Mouse (Mus musculus): Measurements from ENCODE around the gene Rps21.
"Not testable (repeated sequence)": the region's sequence is repeated elsewhere in the genome, so short reads cannot be mapped to it uniquely, and the experiment has no call there.

The Rps21 gene

DNA sequence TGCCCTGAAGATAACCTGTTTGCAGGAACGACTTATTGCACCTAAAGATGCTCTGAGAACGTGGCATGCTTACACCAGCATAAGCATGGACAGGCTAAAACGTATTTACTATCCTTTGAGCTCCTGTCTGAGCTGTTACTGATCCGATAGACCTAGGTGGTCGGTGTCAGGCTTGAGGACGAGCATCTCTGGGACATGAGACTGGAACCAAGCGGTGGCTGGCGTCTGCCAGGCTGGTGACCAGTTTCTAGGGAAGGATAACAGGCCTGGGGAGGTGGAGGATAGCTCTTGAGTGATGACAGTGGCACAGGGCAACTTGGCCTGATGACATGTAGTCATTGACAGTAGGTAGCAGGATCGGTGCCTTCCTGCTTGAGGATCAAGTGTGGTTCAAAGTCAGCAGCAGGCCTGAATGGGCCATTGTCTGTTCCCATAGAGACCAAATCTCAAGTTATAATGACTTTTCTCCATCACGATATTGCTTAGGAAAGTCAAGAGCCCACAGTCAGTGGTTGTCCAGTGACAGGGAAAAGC is 1.8 kb downstream of the Rps21 start:
- DNase-seq (ENCODE audit: low read depth, low spot score): not testable (repeated sequence)

DNA sequence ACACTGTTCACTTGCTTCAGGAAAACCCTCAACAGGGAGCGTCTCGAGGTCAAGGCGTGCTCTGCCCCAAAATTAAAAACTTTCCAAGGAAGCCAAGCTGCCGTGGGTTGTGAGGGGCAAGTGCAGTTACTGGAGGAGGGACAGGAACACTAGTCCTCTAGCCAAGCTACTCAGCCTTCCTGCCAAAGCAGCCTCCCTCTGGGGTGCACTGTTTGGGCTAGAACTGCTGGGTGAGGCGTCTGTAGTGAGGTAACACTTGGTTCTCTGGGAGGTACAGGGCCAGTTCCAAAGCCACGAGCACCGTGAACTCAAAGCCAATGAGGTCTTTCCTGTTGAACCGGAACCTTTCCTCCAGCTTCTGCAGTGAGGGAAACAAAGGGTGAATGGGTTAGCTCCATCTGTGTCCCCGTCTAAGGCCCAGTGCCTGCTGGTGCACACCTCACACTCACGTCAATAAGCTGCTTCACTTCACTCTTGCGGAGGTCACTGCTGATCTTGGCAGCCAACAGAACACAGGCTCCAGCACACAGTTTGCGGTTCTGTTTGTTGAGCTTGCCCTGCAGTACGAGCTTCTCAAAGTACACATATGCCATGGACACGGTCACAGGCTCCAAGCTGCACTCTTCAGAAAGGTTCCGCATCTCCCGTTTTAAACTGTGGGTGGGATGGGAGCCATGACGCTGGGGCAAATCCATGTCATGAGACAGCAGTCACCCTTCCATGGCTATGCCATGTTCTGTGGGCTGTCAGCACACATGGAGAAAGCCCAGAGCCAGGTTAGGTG is 2.8 kb downstream of the Rps21 start:
- not testable (repeated sequence) for DNase-seq (ENCODE audit: low read depth, low spot score)

DNA sequence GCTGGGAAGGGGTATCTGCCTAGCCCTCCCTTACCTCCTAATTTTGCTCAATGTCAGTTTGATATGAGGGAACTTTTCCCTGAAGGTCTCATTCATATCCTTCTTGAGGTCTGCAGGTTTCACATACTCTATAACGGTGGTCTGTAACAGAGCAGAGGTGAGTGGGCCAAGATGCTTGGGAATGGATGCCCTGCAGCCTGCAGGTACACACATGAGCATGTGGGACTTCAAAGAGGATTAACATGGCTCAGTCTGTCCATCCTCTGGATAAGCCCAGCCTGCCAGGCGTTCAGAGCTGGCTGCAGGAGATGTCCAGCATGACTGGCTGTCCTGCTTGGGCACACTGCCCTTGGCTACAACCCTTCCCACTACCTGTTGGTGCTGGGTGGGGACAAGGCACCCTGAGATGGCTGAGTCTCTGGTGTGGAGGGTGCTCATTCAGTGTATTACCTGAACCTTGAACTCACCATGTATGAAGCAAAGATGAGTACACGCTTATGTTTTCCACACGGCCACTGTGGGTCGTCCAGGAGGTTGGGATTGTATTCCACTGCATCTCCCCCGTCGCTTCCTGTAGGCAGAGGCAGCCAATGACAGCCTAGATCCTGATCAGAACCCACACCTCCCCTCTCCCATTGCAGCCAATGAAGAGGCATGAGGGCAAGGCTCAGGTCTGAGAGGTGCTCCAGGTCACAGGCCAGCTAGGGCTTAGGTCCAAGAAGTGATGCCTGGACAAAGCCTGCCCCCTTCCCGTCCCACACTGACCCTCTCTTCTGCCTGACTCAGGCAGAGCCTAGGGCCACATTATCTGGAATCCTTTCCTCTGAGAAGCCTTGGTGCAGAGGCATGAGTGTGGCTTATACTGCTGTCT is 3.7 kb downstream of the Rps21 start:
- DNase-seq (ENCODE audit: low read depth, low spot score): no peak

DNA sequence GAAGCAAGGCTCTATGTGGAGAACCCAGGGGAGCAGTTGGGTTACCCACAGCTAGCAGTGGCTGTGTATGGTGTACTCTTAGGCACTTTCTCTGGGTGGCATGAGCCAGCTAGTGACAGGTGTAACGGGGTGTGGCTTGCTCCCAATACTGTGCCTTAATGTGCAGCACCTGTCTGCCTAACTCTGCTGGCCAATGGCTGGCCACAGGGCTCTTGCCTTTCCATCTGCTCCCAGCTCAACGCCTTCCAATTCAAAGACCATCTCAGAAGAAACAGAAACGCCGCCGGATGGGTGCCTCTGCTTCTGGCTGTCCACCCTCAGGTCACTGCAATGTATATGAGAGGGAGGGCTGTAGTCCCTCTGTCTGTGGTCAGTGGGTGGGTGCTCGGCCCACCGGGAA is 4.7 kb downstream of the Rps21 start:
- no peak for DNase-seq (ENCODE audit: low read depth, low spot score)

DNA sequence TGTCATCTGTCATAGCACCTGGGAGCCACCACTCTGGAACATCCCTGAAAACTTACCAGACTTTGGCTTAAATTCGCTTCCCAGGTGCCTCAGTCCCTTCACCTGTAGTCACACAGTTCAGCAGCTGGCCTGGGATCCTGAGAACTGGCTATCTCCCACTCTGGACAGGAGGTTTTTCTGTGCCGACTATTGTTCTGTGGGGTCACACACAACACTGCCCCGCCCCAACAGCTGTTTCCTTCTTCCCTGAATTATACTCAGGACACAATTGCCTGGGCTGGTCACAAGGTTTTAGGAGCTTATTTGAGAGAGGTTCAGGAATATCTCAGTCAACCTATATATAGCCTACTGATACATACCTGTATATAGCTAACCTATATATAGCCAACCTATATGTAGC is 5.3 kb downstream of the Rps21 start:
- DNase-seq (ENCODE audit: low read depth, low spot score): no peak

DNA sequence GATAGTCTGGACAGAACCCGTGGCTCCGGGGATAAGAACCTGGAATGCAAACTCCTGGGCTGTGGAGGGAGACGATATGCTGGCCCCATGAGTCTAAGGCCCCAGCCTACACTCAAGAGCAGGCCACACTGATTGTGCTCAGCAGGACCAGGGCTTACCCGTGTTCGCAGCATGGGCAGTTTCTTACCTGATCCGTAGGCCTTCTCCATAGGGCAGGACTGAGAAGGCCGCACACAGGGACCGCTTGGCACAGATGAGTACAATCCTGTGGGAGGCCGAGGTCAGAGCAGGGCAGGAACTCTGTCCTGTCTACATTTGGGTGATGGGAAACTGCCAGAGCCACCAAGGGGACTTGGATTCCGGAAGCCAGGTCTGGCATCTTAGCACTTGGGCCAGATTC is 5.7 kb downstream of the Rps21 start:
- DNase-seq (ENCODE audit: low read depth, low spot score): no peak

DNA sequence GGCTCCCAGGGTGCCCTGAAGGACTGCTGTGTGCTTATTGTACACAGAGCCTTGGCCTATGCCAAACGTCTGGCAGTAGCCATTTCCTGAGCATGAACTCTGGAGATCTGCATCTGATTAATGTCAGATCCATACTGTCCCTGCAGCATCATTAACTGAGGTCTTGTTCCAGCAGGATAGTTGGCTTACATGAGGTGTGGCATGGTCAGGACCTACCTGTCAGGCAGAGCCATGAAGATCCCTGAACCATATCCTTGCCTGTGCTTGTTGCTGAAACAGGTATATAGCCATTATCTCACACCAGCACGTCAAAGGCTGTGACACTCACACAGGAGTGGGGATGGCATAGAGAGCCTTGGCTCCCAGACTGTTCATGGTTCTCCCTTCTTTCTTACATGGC is 10.8 kb downstream of the Rps21 start:
- DNase-seq (ENCODE audit: low read depth, low spot score): no peak

DNA sequence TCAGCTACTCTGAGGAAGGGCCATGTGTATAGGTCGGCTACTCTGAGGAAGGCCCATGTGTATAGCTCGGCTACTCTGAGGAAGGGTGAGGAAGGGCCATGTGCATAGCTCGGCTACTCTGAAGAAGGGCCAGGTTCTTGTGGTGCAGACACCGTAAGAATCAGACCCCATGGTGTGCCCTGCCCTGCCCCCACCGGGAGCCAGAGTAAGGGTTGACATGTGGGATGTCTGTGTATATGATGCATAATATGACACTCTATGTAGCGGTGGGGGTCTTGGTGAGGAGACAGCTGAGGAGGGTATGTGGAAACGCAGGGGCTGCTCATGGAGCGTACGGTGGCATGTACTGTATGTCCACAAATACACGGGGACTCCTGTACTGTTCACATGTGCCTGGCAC is 12.2 kb downstream of the Rps21 start:
- no peak for DNase-seq (ENCODE audit: low read depth, low spot score)

DNA sequence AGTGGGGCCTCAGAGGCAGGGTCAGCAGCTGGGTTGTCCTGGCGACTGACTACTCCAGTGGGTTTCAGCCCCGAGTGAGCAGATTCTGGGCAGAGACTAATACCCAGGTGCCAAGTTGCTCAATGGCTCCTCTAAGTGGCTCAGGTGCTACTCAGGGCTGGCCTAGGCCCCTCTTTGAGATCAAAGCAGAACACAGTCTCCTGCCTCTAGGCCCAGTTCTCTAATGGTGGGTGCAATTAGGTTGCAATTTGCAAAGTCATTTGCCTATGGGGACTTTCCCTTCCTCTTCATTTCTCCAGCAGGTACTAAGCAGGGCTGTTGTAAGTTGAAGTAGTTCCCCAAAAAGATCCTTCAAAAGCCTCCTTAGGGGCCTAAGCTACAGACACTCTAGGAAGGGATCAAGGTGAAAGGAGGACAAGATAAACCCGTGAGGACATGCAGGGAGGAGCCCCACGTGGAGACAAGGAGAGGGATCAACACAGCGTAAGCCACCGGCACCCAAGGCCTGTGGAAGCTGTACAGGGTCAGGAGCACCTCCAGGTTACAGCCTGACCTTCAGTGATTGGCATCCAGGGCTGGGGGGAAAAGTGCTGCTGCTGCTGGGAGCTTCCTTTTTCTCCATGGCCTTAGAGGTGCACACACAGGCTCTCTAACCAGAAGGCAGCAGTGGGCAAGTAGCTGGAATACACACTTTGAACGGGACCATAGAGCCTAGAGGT is 13.5 kb downstream of the Rps21 start:
- no peak for DNase-seq (ENCODE audit: low read depth, low spot score)

DNA sequence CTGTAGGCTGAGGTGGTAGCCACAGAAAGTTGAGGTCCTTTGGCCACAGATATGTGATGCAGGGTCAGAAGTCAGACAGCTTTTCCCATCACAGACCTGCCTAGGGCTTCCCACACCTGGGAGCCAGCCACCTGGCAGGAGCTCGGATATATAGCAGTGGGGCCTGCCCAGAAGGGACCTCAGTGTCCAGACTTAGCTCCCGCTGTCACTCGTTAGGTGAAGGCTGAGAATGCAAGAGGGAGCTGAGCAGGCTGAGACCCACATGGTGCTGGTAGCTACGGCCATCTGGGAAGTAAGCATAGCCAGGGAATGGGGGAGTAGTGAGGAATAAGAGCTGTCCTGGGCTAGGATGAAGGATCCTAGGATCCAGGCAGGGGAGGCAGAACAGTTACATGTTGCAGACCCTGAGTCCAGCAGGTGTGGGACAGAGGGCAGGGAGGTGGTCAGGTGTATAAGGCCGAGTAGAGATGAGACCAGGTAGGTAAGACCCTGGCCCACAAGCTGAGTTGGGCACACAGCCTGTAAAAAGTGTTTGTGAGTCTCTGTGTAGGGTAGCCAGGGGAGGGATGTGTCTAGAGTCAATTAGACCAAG is 14.7 kb downstream of the Rps21 start:
- no peak for DNase-seq (ENCODE audit: low read depth, low spot score)

DNA sequence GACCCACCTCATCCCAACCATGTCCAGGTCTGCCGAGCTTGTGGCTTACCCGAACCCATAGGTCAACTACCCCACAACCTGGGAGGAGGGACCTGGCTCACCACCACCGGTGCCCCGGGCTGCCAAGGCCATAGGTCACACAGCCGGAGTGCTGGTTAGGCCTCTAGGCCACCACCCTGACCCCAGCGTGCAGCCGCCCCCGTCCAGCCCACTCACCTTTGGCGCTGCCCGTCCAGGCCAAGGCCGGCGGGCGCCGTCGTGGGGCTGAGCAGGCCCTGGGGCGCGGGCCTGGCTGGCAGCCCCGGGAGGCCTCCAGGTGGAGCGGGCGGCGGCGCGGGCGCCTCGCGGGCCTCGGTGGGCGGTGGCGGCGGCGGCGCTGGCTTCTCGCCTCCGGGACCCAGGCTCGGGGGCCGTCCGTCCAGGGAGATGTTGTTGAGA is 15.7 kb downstream of the Rps21 start:
- DNase-seq (ENCODE audit: low read depth, low spot score): no peak

DNA sequence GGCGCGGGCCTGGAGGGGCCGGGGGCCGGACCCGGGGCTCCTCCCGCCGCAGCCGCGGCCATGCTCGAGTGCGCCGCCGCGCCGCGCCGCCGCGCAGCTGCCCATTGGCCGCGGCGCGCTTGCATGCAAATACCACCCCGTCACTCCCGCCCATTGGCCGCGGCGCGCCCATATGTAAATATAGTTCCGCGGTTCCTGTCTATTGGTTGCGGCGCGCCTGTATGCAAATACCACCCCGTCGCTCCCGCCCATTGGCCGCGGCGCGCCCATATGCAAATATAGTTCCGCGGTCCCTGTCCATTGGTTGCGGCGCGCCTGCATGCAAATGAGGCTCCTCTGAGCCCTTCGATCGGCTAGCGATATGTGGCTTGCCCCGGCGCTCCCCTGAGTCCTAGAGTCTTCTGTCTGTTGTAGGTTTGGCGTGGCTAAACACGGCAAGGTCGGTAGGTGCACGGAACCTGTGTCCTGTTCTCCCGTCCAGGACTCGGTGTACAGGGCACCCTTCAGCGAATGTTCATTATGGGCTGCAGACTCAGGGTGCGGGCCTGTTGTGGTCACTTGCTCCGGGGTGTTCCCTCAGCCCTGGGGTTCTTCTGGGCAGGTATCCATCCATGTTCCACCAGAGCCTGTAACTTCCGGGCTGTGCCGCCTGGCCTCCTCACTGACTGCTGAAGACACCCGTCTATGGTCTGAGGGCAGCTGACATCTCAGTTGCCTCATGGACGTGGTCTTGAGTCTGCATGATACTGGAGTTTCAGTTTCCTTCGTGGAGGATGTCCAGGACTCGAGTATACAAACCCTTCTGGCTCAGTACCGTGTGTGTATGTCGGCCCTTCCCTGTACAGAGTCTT is 16.4 kb downstream of the Rps21 start, which contains the start of gene Cables2:
Gene Cables2 (minus strand): TSS at position 103 of the 851 bp plus-strand sequence.
- DNase-seq (ENCODE audit: low read depth, low spot score): peak; percentile 96

DNA sequence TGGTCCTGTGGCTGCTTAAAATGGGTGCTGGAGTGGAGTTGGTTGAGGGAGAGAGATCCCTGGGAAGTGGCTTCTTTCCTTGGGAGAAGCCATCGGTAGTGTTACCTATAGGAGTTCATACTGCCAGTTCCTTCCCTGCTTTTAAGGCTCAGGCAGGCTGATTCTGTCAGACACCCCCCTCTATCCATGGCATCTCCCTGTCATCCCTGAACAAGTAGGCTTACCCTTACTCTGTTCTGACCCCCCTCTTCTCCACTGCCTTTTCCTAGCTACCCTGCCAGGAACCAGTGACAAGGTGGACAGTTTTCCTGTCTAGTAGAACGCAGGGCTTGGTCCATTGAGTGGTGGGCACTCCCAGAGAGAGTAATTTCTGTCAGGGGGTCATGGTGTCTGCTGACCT is 17.3 kb downstream of the Rps21 start:
- DNase-seq (ENCODE audit: low read depth, low spot score): no peak

DNA sequence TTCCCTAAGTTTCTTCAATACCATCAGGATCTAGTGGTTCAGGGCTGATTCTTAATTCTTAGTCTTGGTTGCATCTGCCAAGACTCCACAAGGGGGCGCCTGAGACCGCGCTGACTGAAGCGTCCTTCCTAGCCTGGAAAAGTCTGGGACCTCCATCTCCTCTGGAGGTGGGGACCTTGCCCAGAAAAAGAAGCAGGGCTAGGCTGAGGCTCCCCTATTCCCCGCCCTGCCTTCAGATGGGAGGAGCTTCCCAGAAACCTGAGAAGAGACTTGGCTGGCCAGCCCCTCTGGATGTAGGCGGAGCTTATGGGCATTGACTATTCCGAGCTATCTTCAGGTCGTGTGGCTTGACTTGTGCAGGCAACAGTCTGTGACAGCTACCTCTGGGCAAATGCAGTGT is 18.7 kb downstream of the Rps21 start:
- DNase-seq (ENCODE audit: low read depth, low spot score): peak; percentile 89

DNA sequence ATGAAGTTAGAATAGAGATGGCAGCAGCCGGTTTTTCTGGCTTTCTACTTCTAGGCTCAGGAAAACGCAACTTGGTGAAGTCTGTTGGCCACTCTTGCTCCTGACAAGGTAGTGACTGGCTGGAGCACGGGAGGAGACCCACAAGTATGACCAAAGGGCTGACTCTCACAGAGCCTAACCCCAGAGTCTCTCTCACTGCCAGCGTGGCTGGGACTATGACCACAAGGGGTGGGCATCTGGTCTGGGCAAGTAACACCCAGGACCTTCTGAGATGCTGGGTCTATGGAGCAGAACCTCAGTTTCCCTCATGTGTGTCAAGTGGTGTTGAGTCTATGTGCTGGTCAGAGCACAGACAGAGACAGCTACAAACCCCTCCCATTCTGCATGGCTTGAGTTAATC is 19.2 kb downstream of the Rps21 start:
- DNase-seq (ENCODE audit: low read depth, low spot score): no peak

DNA sequence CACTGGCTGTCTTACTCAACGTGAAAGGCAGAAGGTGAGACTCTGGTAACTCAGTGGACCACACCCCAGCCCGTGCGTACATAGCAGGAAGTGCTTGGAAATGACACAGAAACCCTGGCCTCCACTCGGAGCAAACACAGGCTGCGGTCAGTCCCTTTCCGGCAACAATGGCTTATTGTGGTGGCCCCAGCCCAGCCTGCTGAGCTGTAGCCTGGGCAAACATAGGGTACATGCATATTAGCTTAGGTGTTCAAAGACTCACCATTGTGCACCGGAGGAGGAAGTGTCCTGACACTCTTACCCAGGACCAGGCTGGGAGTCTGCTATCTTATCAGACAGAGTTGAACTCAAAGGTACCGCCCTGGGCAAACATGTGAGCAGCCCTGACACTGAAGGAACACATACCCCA is 19.7 kb downstream of the Rps21 start:
- no peak for DNase-seq (ENCODE audit: low read depth, low spot score)

DNA sequence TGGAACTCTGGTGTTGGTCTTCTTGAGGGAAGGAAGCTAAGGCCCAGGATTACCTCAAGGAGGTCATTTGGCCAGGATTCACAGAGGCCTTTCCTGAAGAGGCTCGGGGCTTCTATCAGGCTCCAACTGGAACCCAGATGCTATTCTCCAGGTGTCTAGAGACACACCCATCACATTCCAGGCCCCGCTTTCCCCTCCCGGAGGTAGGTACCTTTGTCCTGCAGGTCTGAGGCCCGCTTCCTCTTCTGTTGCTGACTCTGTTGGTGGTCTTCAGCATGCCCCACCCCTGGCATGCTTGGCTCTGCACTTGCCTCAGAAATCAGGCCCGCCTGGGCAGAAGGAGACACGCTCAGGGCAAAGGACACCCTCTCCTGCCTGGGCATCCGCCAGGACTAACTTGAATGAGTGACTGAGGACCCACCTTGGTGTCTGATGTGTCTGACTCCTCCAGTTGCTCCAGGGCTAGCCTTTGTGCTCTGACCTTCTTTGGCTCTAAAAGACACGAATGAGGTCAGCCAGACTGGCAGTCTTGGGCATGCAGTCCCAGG is 20.7 kb downstream of the Rps21 start:
- no peak for DNase-seq (ENCODE audit: low read depth, low spot score)

DNA sequence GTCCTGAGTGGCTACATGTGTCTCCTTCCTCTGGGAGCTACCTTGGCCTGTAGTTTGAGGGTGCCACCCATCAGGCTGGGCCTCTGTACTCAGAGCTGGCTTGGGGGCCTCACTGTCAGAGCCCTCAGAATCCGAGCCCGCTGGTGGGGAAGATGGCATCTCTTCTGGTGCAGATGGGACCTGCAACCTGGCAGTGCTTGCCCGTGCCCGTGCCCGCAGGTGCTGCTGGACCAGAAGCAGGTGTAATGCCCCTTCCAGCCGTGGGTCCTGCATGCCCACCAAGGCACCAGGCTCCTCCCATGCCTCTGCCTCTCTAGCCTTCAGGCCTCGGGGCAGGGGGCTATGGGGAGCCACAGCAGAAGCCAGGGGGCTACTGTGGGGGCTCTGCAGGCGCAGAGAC is 22.1 kb downstream of the Rps21 start:
- DNase-seq (ENCODE audit: low read depth, low spot score): no peak

DNA sequence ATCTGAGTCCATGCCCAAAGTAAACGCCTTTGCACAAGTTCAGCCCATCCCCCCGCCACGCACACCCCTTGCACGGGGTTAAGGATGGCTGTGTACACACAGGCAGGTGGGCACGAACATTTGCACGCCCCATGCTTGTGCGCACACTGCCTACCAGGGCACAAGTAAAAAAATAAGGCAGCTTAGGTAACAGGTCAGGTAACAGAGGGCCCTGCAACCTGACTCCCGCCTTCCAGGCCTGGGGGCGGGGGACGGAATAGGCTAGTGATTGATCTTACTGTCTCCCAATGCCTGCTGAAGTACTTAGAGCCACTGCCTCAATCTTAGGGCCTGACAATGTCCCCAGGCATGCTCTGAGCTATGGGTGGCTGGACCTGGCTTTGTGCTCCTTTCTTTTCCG is 31.8 kb downstream of the Rps21 start:
- no peak for DNase-seq (ENCODE audit: low read depth, low spot score)

DNA sequence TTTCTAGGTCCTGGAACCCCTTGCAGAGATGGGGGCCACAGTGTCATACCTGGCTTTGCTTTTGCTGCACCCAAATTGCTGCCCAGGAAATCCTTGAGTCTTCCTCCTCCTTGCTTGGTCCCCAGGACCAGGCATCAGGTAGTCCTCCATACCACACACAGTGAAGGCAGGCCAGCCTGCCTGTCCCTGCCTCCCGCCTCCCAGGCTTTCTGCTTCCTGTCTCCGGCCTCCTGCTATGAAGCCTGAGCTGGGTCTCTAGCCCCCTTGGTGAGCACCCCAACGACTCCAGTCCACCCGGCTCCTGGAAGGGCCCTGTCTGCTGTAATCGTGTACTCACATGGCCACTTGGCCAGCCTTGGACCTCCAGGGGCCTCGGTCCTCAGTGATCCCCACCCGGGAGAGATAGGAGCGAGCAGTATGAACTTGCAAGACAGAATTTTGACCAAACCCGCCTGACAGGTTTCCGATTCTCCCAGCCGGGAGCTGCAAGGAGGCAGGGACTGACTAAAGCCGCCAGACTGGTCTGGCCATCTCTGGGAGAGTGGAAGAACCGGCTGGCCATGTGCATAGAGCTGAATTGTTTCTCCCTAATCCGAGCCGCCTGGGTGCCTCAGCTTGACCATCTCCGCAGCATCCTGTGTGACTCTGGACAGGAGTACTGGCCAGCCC is 32.4 kb downstream of the Rps21 start, which contains the start of gene Rbbp8nl:
Gene Rbbp8nl (minus strand): TSS at position 440 of the 669 bp plus-strand sequence.
- no peak for DNase-seq (ENCODE audit: low read depth, low spot score)
